Comparison of ENCODE assay signal across 27 mouse cellular contexts in the genomic region with DNA sequence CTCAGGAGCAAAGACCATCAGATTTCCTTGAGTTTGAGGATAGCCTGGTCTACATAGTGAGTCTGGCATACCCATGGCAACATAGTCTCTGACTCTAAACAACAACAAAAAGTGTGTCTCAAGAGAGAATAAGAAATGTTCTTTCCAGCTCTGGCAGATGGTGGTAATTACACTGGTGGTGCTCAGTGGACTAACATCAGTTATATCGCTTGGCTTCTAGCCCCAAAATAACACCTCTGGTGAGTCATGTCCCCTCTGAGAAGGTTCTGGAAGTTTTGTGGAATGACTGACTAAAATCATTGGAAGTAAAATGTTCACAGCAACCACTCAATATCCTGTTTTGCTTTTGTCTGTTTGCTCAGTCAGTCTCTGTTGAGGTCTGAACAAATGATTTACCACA.
DNase-seq lines count a peak whose midpoint lies in the region; ATAC-seq and TF ChIP-seq lines count a peak whose summit lies in the region.
"Had no signal": no experiment of that assay in that cellular context is flagged by ENCODE, and none has a peak within 500 bp of the region (broad histone marks: within the 10 kb centered on the region; RNA-seq: fewer than 3 reads in every experiment).

No protein-coding gene starts in this region.

- H3K27me3 ChIP-seq in embryonic facial prominence, embryonic 14.5 days (replicated peaks; ENCODE audit: control insufficient read depth, insufficient read depth, low read length) = no peaks in the 10 kb centered on the region
- no peaks in the 10 kb centered on the region for H3K27me3 ChIP-seq in embryonic facial prominence, embryonic 10.5 days (replicated peaks; ENCODE audit: low read depth, poor library complexity, severe bottlenecking)
- H3K27me3 ChIP-seq in Patski = peaks cover 14% of the 10 kb centered on the region
- H3K27me3 ChIP-seq: embryonic facial prominence, embryonic 13.5 days; forebrain, embryonic 12.5 days; forebrain, embryonic 15.5 days; heart, embryonic 12.5 days; heart, embryonic 15.5 days; hindbrain, embryonic 13.5 days; intestine, embryonic 15.5 days had no signal

- no peaks in the 10 kb centered on the region for H3K36me3 ChIP-seq in embryonic facial prominence, embryonic 14.5 days (ENCODE audit: control insufficient read depth, insufficient read depth, low read length)
- no peaks in the 10 kb centered on the region for H3K36me3 ChIP-seq in embryonic facial prominence, embryonic 10.5 days (replicated peaks)
- H3K36me3 ChIP-seq: embryonic facial prominence, embryonic 13.5 days; forebrain, embryonic 12.5 days; forebrain, embryonic 15.5 days; heart, embryonic 12.5 days; heart, embryonic 15.5 days; hindbrain, embryonic 10.5 days; hindbrain, embryonic 13.5 days; intestine, embryonic 15.5 days had no signal

- DNase-seq in embryonic facial prominence, embryonic 14.5 days (ENCODE audit: low spot score) = peak; percentile 3
- no peak for DNase-seq in embryonic facial prominence, embryonic 10.5 days (ENCODE audit: low spot score)
- DNase-seq in 3134 (ENCODE audit: extremely low read depth, insufficient read length, low spot score) (peak; percentile 61), Patski (ENCODE audit: low read depth, low spot score) (peak; percentile 19)
- peak; percentile 62 for DNase-seq in fibroblast of lung, adult 2 months (ENCODE audit: low read depth)
- DNase-seq in cerebellum, postnatal 10 days = no peak
- no peak for DNase-seq in adrenal gland, adult 2 months
- DNase-seq in kidney, postnatal 14 days = no peak
- DNase-seq: adrenal gland, postnatal 14 days; B cell, adult 2 months; cerebellum, adult 11-12 months; cerebellum, adult 8-10 months; cerebellum, postnatal 14 days; gastrocnemius, postnatal 25 days; heart, adult 18-20 months; heart, postnatal 10 days; heart, postnatal 36 days had no signal

- CTCF ChIA-PET in Patski (lab: Charles Lee) = interaction anchor here (0.6 to 1.9 kb wide), 4 partner anchors 17 to 26 kb away, joined by 3 to 6 read pairs (median 4); no protein-coding TSS in a partner anchor

- no peaks in the 10 kb centered on the region for H3K9me3 ChIP-seq in embryonic facial prominence, embryonic 14.5 days (ENCODE audit: control insufficient read depth, low read length)
- no peaks in the 10 kb centered on the region for H3K9me3 ChIP-seq in embryonic facial prominence, embryonic 10.5 days
- H3K9me3 ChIP-seq: embryonic facial prominence, embryonic 13.5 days; forebrain, embryonic 12.5 days; forebrain, embryonic 15.5 days; heart, embryonic 12.5 days; heart, embryonic 15.5 days; hindbrain, embryonic 10.5 days; hindbrain, embryonic 13.5 days; intestine, embryonic 15.5 days had no signal

- no peak for TF ChIP-seq CTCF in Patski (IDR thresholded peaks at IDR 0.05)

- no peaks in the 10 kb centered on the region for H3K4me1 ChIP-seq in embryonic facial prominence, embryonic 14.5 days (ENCODE audit: control insufficient read depth, insufficient read depth, low read length)
- H3K4me1 ChIP-seq in embryonic facial prominence, embryonic 10.5 days = no peaks in the 10 kb centered on the region
- H3K4me1 ChIP-seq: embryonic facial prominence, embryonic 13.5 days; forebrain, embryonic 12.5 days; forebrain, embryonic 15.5 days; heart, embryonic 12.5 days; heart, embryonic 15.5 days; hindbrain, embryonic 10.5 days; hindbrain, embryonic 13.5 days; intestine, embryonic 15.5 days had no signal

- no peak overlapping the region for H3K4me2 ChIP-seq in embryonic facial prominence, embryonic 14.5 days (ENCODE audit: low read depth, low read length)
- H3K4me2 ChIP-seq: embryonic facial prominence, embryonic 13.5 days; forebrain, embryonic 12.5 days; forebrain, embryonic 15.5 days; heart, embryonic 12.5 days; heart, embryonic 15.5 days; hindbrain, embryonic 13.5 days; intestine, embryonic 15.5 days had no signal

- H3K4me3 ChIP-seq in embryonic facial prominence, embryonic 14.5 days (ENCODE audit: low read depth, low read length) = no peak overlapping the region
- no peak overlapping the region for H3K4me3 ChIP-seq in embryonic facial prominence, embryonic 10.5 days
- H3K4me3 ChIP-seq: embryonic facial prominence, embryonic 13.5 days; forebrain, embryonic 12.5 days; forebrain, embryonic 15.5 days; heart, embryonic 12.5 days; heart, embryonic 15.5 days; hindbrain, embryonic 10.5 days; hindbrain, embryonic 13.5 days; intestine, embryonic 15.5 days had no signal

- 89% methylated on average over 1 of the region's 1 CpGs for WGBS in embryonic facial prominence, embryonic 14.5 days
- WGBS in embryonic facial prominence, embryonic 10.5 days = 92% methylated on average over 1 of the region's 1 CpGs

- H3K9ac ChIP-seq in embryonic facial prominence, embryonic 14.5 days (ENCODE audit: low read depth, low read length) = no peak overlapping the region
- H3K9ac ChIP-seq: embryonic facial prominence, embryonic 13.5 days; forebrain, embryonic 12.5 days; forebrain, embryonic 15.5 days; heart, embryonic 12.5 days; heart, embryonic 15.5 days; hindbrain, embryonic 13.5 days; intestine, embryonic 15.5 days had no signal

- no peak for ATAC-seq in embryonic facial prominence, embryonic 14.5 days (ENCODE audit: low read depth)
- ATAC-seq in Patski = peak; percentile 31
- ATAC-seq: CD4-positive, CD25-positive, alpha-beta regulatory T cell, adult 4 months; forebrain, embryonic 15.5 days; hindbrain, embryonic 16.5 days; intestine, embryonic 15.5 days had no signal

- in situ Hi-C loops in Patski (cut with MboI; ENCODE audit: low pct_unique_long_range_greater_than_20kb) = no loop called here

- H3K27ac ChIP-seq in embryonic facial prominence, embryonic 14.5 days (replicated peaks; ENCODE audit: low read depth, low read length) = no peak overlapping the region
- H3K27ac ChIP-seq in embryonic facial prominence, embryonic 10.5 days (replicated peaks) = no peak overlapping the region
- H3K27ac ChIP-seq: embryonic facial prominence, embryonic 13.5 days; forebrain, embryonic 12.5 days; forebrain, embryonic 15.5 days; heart, embryonic 15.5 days; hindbrain, embryonic 10.5 days; hindbrain, embryonic 13.5 days; intestine, embryonic 15.5 days had no signal

- POLR2A ChIA-PET in Patski (lab: Charles Lee) = no interaction called here

Comparison
In these comparisons a context has a peak if more than half of its experiments do, and no peak if none do; other contexts are left out.
1. DNase-seq: peak in embryonic facial prominence, embryonic 14.5 days (single experiment), 3134 (single experiment), Patski (single experiment) and fibroblast of lung, adult 2 months (single experiment); none in embryonic facial prominence, embryonic 10.5 days (single experiment), cerebellum, postnatal 10 days (0 of 2), adrenal gland, adult 2 months (single experiment) and kidney, postnatal 14 days (single experiment).